Mouse (Mus musculus) embryonic facial prominence, embryonic 12.5 days (tissue): ENCODE data around the gene Gstp2. TPM values are rescaled to one million over a fixed set of nuclear protein-coding genes. Genes with fewer than 3 reads are reported as not detected.
"Not testable (repeated sequence)": the region's sequence is repeated elsewhere in the genome, so short reads cannot be mapped to it uniquely, and the experiment has no call there.

Experiments
- ATAC-seq: fragments of 200-750 bp; cut with Nextera tagmentation; 2 replicates; pipeline ENCODE4 v1.8.0; 2017; ENCODE audit not compliant: insufficient number of reproducible peaks, insufficient read depth, low FRiP score, low TSS enrichment
- H3K27ac ChIP-seq: fragments of 300-500 bp; sonication (generic); 2 replicates; pipeline ENCODE4 v1.5.1; 2016; ENCODE audit warnings: mild to moderate bottlenecking
- H3K27me3 ChIP-seq: fragments of 300-500 bp; sonication (generic); 2 replicates; pipeline ENCODE4 v1.6.1; 2016; ENCODE audit warnings: mild to moderate bottlenecking, moderate library complexity
- H3K36me3 ChIP-seq: fragments of 300-500 bp; sonication (generic); 2 replicates; pipeline ENCODE4 v1.6.1; 2016; ENCODE audit warnings: mild to moderate bottlenecking
- H3K4me1 ChIP-seq: fragments of 300-500 bp; sonication (generic); 2 replicates; pipeline ENCODE4 v1.6.1; 2016
- H3K4me2 ChIP-seq: fragments of 300-500 bp; sonication (generic); replicated peaks from 2 replicates; pipeline ENCODE4 v1.6.1; 2016; ENCODE audit warnings: mild to moderate bottlenecking, moderate library complexity
- H3K4me3 ChIP-seq: fragments of 300-500 bp; sonication (generic); 2 replicates; pipeline ENCODE4 v1.5.1; 2016; ENCODE audit warnings: mild to moderate bottlenecking
- H3K9ac ChIP-seq: fragments of 300-500 bp; sonication (generic); 2 replicates; pipeline ENCODE4 v1.6.1; 2016; ENCODE audit warnings: mild to moderate bottlenecking, moderate library complexity
- H3K9me3 ChIP-seq: fragments of 300-500 bp; sonication (generic); 2 replicates; pipeline ENCODE4 v1.6.1; 2016; ENCODE audit warnings: mild to moderate bottlenecking, moderate library complexity
- WGBS: fragments of 180-500 bp; shearing (Covaris S2); methylation state at CpG from one replicate; pipeline ENCODE4 v1.1.7; 2016; 5-methylcytosine and 5-hydroxymethylcytosine counted together
- polyA plus RNA-seq: library from polyadenylated mRNA; unstranded; fragments of >200 nt; fragmentation: Nextera tagmentation; extraction: Ambion mirVana; gene quantifications from 2 replicates; pipeline ENCODE4 v1.2.1, GENCODE M21; 2016

Gstp2 gene
- polyA plus RNA-seq, 1 experiment from 2014 or later, result 2.8 TPM

- not testable (repeated sequence) for H3K27ac ChIP-seq, H3K4me3 ChIP-seq, H3K9me3 ChIP-seq, H3K36me3 ChIP-seq, H3K4me1 ChIP-seq, H3K9ac ChIP-seq, H3K27me3 ChIP-seq, ATAC-seq, H3K4me2 ChIP-seq
- 83% methylated on average over 3 of the region's 4 CpGs for WGBS
These were observed 4.3 kb downstream of the Gstp2 start for GRCm38 (mm10) chr19:4041500-4041899.

GRCm38 (mm10) chr19:4040941-4041340 is 4.9 kb downstream of the Gstp2 start:
- not testable (repeated sequence) for H3K27me3 ChIP-seq, H3K4me2 ChIP-seq, H3K9ac ChIP-seq, H3K4me1 ChIP-seq, ATAC-seq, H3K4me3 ChIP-seq, H3K36me3 ChIP-seq, H3K27ac ChIP-seq, H3K9me3 ChIP-seq
- 81% methylated on average over 5 of the region's 5 CpGs for WGBS

GRCm38 (mm10) chr19:4037788-4038232 is 8.0 kb downstream of the Gstp2 start, which contains the start of gene Gstp1:
Gene Gstp1 (minus strand): TSS chr19:4037985.
- Histone ChIP-seq H3K9ac (peak within 1 kb of the TSS; percentile 84), H3K4me1 (0 out of 2 replicates have a peak, but pooled peaks cover 5% of the 10 kb centered on the region), H3K27me3 (no peaks in the 10 kb centered on the region), H3K4me3 (peak within 1 kb of the TSS; percentile 61), H3K4me2 (peak within 1 kb of the TSS; percentile 71), H3K36me3 (peaks cover 7% of the 10 kb centered on the region; the same call in 1 of the 2 replicates), H3K27ac (peak within 1 kb of the TSS; percentile 83), H3K9me3 (no peaks in the 10 kb centered on the region)
- under 1% methylated on average over 26 of the region's 26 CpGs for WGBS
- peak; percentile 80 for ATAC-seq

GRCm38 (mm10) chr19:4037154-4037787 is 8.6 kb downstream of the Gstp2 start:
- not testable (repeated sequence) for H3K4me1 ChIP-seq, H3K36me3 ChIP-seq, H3K9me3 ChIP-seq, H3K27me3 ChIP-seq
- Histone ChIP-seq H3K4me2 (peak overlapping the region; percentile 71), H3K4me3 (peak overlapping the region; percentile 61), H3K27ac (peak overlapping the region; percentile 83), H3K9ac (peak overlapping the region; percentile 84)
- ATAC-seq, result 0 out of 2 replicates have a peak, but pooled peaks have one; percentile 23
- 25% methylated on average over 8 of the region's 8 CpGs for WGBS

GRCm38 (mm10) chr19:4036327-4037045 is 9.3 kb downstream of the Gstp2 start:
- no peak overlapping the region for H3K9ac ChIP-seq
- 75% methylated on average over 12 of the region's 12 CpGs for WGBS

GRCm38 (mm10) chr19:4033742-4034141 is 12.1 kb downstream of the Gstp2 start:
- no peak overlapping the region for H3K4me2 ChIP-seq
- no peak overlapping the region for H3K27ac ChIP-seq
- H3K4me1 ChIP-seq, result 0 out of 2 replicates have a peak, but pooled peaks cover 5% of the 10 kb centered on the region
- no peak overlapping the region for H3K4me3 ChIP-seq
- H3K9ac ChIP-seq, result no peak overlapping the region
- WGBS, result 65% methylated on average over 5 of the region's 5 CpGs
- peaks cover 7% of the 10 kb centered on the region; the same call in 1 of the 2 replicates for H3K36me3 ChIP-seq
- no peak for ATAC-seq
- no peaks in the 10 kb centered on the region for H3K27me3 ChIP-seq
- H3K9me3 ChIP-seq, result no peaks in the 10 kb centered on the region

More at GRCm38 (mm10) chr19:4036327-4037045, 9.3 kb downstream of the Gstp2 start:
- no peaks in the 10 kb centered on the region for H3K9me3 ChIP-seq
- no peaks in the 10 kb centered on the region for H3K27me3 ChIP-seq
- peak overlapping the region; percentile 25; the same call in 1 of the 2 replicates for H3K4me2 ChIP-seq
- H3K27ac ChIP-seq, result no peak overlapping the region
- no peak for ATAC-seq
- no peak overlapping the region for H3K4me3 ChIP-seq
- H3K36me3 ChIP-seq, result peaks cover 7% of the 10 kb centered on the region; the same call in 1 of the 2 replicates
- H3K4me1 ChIP-seq, result 0 out of 2 replicates have a peak, but pooled peaks cover 5% of the 10 kb centered on the region

- no peak for ATAC-seq
- no peak overlapping the region for H3K4me2 ChIP-seq
- H3K36me3 ChIP-seq, result peaks cover 7% of the 10 kb centered on the region; the same call in 1 of the 2 replicates
- no peaks in the 10 kb centered on the region for H3K9me3 ChIP-seq
- H3K27me3 ChIP-seq, result no peaks in the 10 kb centered on the region
- no peak overlapping the region for H3K9ac ChIP-seq
- WGBS, result 81% methylated on average over 3 of the region's 3 CpGs
- no peak overlapping the region for H3K4me3 ChIP-seq
- H3K27ac ChIP-seq, result no peak overlapping the region
- 0 out of 2 replicates have a peak, but pooled peaks cover 5% of the 10 kb centered on the region for H3K4me1 ChIP-seq
These were observed 12.5 kb downstream of the Gstp2 start for GRCm38 (mm10) chr19:4033298-4033697.

GRCm38 (mm10) chr19:4032668-4033067 is 13.2 kb downstream of the Gstp2 start:
- no peaks in the 10 kb centered on the region for H3K9me3 ChIP-seq
- H3K4me2 ChIP-seq, result no peak overlapping the region
- H3K36me3 ChIP-seq, result peaks cover 7% of the 10 kb centered on the region; the same call in 1 of the 2 replicates
- WGBS, result 63% methylated on average over 7 of the region's 7 CpGs
- H3K4me1 ChIP-seq, result 0 out of 2 replicates have a peak, but pooled peaks cover 5% of the 10 kb centered on the region
- H3K27me3 ChIP-seq, result no peaks in the 10 kb centered on the region
- no peak for ATAC-seq
- H3K9ac ChIP-seq, result no peak overlapping the region
- H3K4me3 ChIP-seq, result no peak overlapping the region
- H3K27ac ChIP-seq, result no peak overlapping the region

- Histone ChIP-seq H3K36me3 (no peaks in the 10 kb centered on the region), H3K4me1 (no peaks in the 10 kb centered on the region), H3K4me2 (no peak overlapping the region), H3K9ac (no peak overlapping the region), H3K9me3 (peaks cover 6% of the 10 kb centered on the region), H3K4me3 (no peak overlapping the region), H3K27ac (no peak overlapping the region), H3K27me3 (no peaks in the 10 kb centered on the region)
- ATAC-seq, result no peak
These were observed 18.2 kb downstream of the Gstp2 start for GRCm38 (mm10) chr19:4027576-4027975.

- WGBS, result 71% methylated on average over 7 of the region's 7 CpGs
These were observed 22.6 kb downstream of the Gstp2 start for GRCm38 (mm10) chr19:4023185-4023584.

GRCm38 (mm10) chr19:4018743-4019583 is 26.9 kb downstream of the Gstp2 start:
- H3K36me3 ChIP-seq, result no peaks in the 10 kb centered on the region
- WGBS, result 34% methylated on average over 18 of the region's 18 CpGs
- no peak overlapping the region for H3K4me2 ChIP-seq
- no peaks in the 10 kb centered on the region for H3K4me1 ChIP-seq
- no peak overlapping the region for H3K27ac ChIP-seq
- no peaks in the 10 kb centered on the region for H3K27me3 ChIP-seq
- 0 out of 2 replicates have a peak, but pooled peaks have one; percentile 42 for ATAC-seq
- H3K9me3 ChIP-seq, result no peaks in the 10 kb centered on the region
- H3K4me3 ChIP-seq, result no peak overlapping the region
- no peak overlapping the region for H3K9ac ChIP-seq

More at GRCm38 (mm10) chr19:4023185-4023584, 22.6 kb downstream of the Gstp2 start:
- no peak for ATAC-seq
- no peak overlapping the region for H3K27ac ChIP-seq
- no peak overlapping the region for H3K4me2 ChIP-seq
- peaks cover 6% of the 10 kb centered on the region for H3K9me3 ChIP-seq
- no peaks in the 10 kb centered on the region for H3K27me3 ChIP-seq
- H3K9ac ChIP-seq, result no peak overlapping the region
- H3K4me3 ChIP-seq, result no peak overlapping the region
- no peaks in the 10 kb centered on the region for H3K4me1 ChIP-seq
- H3K36me3 ChIP-seq, result no peaks in the 10 kb centered on the region
